Mouse (Mus musculus) mesoderm, embryonic 11.5 days (tissue): ENCODE data around the gene Gdpd5.

ENCODE experiments used
- DNase-seq: peaks from one replicate; pipeline ENCODE4 v3.0.0-alpha.2; 2012; ENCODE audit warnings: low read depth, low spot score

Gene Gdpd5

GRCm38 (mm10) chr7:99404031-99404735, 23.0 kb downstream of the Gdpd5 start:
- no peak for DNase-seq

GRCm38 (mm10) chr7:99405386-99406155, 24.4 kb downstream of the Gdpd5 start:
- no peak for DNase-seq

- DNase-seq = no peak
These were observed 26.4 kb downstream of the Gdpd5 start for GRCm38 (mm10) chr7:99407598-99407997.

- no peak for DNase-seq
These were observed 28.4 kb downstream of the Gdpd5 start for GRCm38 (mm10) chr7:99409441-99410222.

- no peak for DNase-seq
These were observed 29.1 kb downstream of the Gdpd5 start for GRCm38 (mm10) chr7:99410315-99410714.

GRCm38 (mm10) chr7:99411047-99411779, 30.0 kb downstream of the Gdpd5 start:
- DNase-seq = no peak

- DNase-seq = no peak
These were observed 33.8 kb downstream of the Gdpd5 start for GRCm38 (mm10) chr7:99415045-99415444.

- DNase-seq = no peak
These were observed 38.1 kb downstream of the Gdpd5 start for GRCm38 (mm10) chr7:99419311-99419710.

- DNase-seq = no peak
These were observed 39.8 kb downstream of the Gdpd5 start for GRCm38 (mm10) chr7:99421006-99421405.

GRCm38 (mm10) chr7:99424538-99425155, 43.4 kb downstream of the Gdpd5 start:
- DNase-seq = no peak

- DNase-seq = no peak
These were observed 44.5 kb downstream of the Gdpd5 start for GRCm38 (mm10) chr7:99425706-99426105.

- DNase-seq = no peak
These were observed 45.8 kb downstream of the Gdpd5 start for GRCm38 (mm10) chr7:99427031-99427430.

- no peak for DNase-seq
These were observed 46.8 kb downstream of the Gdpd5 start for GRCm38 (mm10) chr7:99427987-99428386.

- no peak for DNase-seq
These were observed 47.6 kb downstream of the Gdpd5 start for GRCm38 (mm10) chr7:99428836-99429235.

- DNase-seq = no peak
These were observed 48.6 kb downstream of the Gdpd5 start for GRCm38 (mm10) chr7:99429786-99430185.

GRCm38 (mm10) chr7:99430246-99430645, 49.0 kb downstream of the Gdpd5 start:
- no peak for DNase-seq

- no peak for DNase-seq
These were observed 51.0 kb downstream of the Gdpd5 start for GRCm38 (mm10) chr7:99432248-99432647.

GRCm38 (mm10) chr7:99432863-99433262, 51.6 kb downstream of the Gdpd5 start:
- DNase-seq = no peak

- DNase-seq = no peak
These were observed 53.5 kb downstream of the Gdpd5 start for GRCm38 (mm10) chr7:99434672-99435250.

- peak; percentile 58 for DNase-seq
These were observed 55.3 kb downstream of the Gdpd5 start for GRCm38 (mm10) chr7:99436530-99436929.

- DNase-seq = no peak
These were observed 57.7 kb downstream of the Gdpd5 start for GRCm38 (mm10) chr7:99438881-99439280.
